Mouse (Mus musculus) erythroid progenitor cell, adult 5-6 weeks (primary cell): ENCODE measurements around the gene Tead1. TPM values are rescaled to one million over a fixed set of nuclear protein-coding genes. Genes with fewer than 3 reads are reported as not detected.

Source experiments
- ATAC-seq: replicated peaks from 2 replicates; pipeline ENCODE4 v1.8.0; 2016; ENCODE audit warnings: moderate number of reproducible peaks, mild to moderate bottlenecking, moderate TSS enrichment, inconsistent platforms; ENCODE audit not compliant: poor library complexity, low FRiP score, severe bottlenecking
- total RNA-seq, 2 experiments: library from RNA; stranded (forward) in 1 of 2; stranded (reverse) in 1 of 2; fragments of 150-400 nt in 1 of 2; fragments of 186-747, 209-891 nt in 1 of 2; gene quantifications; 2 replicates each; pipeline versions ENCODE4 v1.2.3 to v1.2.4; 2015 to 2017; ENCODE audit warnings: low replicate concordance in 2 of 2

Tead1 gene
- total RNA-seq, 2 experiments from 2014 or later, result not detected

DNA sequence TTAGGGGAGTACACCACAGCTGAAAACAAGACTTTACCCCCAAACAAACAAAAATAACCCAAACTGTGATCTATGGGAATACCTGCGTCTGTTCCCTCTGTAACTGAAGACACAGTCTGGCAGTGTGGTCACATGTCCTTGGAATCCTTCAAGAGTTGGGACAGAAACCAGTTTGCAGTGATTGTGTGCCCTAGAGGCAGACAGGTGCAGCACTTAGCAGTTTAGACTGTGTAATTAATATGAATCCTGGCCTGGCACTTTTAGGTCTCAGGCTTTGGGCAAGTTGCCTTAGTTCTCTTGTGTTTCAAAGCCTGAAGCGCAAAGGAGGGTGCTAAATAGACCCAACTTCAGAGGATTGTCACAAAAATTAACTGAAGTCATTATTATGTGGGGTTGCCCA lies 83.8 kb downstream of the Tead1 start:
- no peak for ATAC-seq

- no peak for ATAC-seq
Observed at GRCm38 (mm10) chr7:112763513-112763912, 84.4 kb downstream of the Tead1 start.

DNA sequence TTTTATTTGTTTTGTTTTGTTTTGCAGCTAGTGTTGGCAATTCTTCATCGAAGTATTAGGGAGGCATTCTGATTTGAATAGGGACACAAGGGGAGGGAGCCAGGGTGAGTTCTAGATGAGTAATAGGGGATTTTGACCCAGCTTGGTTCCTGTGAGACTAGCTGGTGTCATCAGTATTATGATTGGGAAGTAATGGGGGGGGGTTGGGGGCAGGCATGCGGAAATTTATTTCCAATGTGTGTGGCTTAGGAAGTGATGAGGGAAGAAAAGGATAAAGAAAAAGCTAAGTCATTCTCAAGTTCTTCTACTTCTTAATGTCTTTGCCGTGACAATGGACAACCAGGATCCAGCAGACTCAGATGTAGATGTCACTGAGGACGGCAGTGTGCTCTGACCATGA lies 85.8 kb downstream of the Tead1 start:
- ATAC-seq, result no peak

DNA sequence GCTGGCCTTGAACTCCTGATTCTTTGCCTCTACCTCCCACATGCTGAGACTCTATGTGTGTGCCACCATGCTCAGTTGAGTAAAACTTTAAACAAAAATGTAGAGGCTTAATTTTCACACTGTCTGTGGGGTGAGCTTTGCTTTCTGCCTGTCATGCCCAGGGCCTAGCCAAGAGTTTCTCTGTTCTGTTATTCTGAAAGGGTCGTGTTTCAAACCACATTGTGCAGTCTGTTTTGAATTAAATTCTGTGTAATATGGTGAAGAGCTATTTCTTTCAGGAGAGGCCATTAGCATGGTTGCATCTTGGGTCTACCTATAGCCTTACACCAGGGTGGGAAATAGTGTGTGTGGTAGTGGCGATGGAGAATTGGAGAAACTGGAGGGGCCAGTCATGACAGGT lies 90.7 kb downstream of the Tead1 start:
- no peak for ATAC-seq

GRCm38 (mm10) chr7:112771461-112771860 lies 92.3 kb downstream of the Tead1 start:
- no peak for ATAC-seq

- ATAC-seq, result no peak
Observed at GRCm38 (mm10) chr7:112772777-112773176, 93.7 kb downstream of the Tead1 start.

GRCm38 (mm10) chr7:112773601-112774000 lies 94.5 kb downstream of the Tead1 start:
- ATAC-seq, result no peak

- ATAC-seq, result no peak
Observed at GRCm38 (mm10) chr7:112775816-112776215, 96.7 kb downstream of the Tead1 start.

DNA sequence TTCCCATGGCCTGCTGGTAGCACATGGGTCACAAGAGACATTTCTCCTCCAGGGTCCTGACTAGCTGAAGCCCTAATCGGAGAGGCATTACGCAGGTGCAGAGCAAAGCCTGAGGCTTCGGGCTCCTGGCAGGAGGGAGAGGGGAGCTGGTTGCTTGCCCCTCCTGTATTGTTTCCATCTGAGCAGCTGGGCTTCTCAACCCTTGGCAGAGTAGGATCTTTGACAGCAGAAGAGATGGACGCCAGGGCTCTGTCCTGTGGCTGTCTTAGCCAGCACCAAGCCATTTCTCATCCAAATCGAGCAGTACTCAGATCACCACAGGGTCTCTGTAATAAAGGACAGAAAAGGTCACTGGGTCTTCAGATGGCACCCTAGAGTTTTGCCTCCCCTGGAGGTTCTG lies 97.6 kb downstream of the Tead1 start:
- no peak for ATAC-seq

DNA sequence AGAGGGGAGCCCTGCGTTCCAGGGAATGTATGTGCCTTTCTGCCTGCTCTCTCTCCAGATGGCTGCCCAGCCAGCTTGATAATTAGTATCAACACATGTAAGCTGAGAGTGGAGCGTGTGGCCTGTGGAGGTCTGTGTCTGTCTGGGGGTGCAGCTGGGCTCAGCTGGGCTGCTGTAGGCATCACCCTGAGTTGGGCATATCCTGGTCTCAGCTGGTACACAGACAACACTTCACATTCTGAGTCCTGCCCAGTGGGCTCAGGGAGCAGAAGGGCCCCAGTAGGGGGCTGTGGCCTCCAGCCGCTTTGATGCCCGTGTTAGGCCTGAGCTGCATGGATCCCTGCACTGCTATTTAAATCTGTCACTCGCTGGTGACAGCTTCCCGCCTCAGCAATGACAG lies 100.5 kb downstream of the Tead1 start:
- ATAC-seq, result no peak

DNA sequence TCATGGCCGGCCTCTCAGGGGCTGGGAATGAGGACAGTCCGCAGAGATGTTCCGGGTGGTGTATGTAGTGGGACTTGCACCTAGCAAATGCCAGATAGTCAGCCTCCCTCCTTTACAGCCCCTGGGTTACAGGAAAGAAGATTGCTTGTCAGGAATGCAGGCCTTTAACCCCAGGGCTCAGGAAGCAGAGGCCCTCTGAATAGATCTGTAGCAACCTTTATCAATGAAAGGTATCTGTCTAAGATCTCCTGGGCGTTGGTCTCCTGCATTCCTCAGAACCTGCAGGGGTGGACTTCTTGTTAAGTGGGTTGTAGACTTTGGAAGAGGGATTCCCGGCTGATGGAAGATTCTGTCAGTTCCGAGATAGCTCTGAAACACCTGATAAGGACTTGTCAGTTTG lies 101.8 kb downstream of the Tead1 start:
- no peak for ATAC-seq

GRCm38 (mm10) chr7:112781987-112782386 lies 102.9 kb downstream of the Tead1 start:
- no peak for ATAC-seq

DNA sequence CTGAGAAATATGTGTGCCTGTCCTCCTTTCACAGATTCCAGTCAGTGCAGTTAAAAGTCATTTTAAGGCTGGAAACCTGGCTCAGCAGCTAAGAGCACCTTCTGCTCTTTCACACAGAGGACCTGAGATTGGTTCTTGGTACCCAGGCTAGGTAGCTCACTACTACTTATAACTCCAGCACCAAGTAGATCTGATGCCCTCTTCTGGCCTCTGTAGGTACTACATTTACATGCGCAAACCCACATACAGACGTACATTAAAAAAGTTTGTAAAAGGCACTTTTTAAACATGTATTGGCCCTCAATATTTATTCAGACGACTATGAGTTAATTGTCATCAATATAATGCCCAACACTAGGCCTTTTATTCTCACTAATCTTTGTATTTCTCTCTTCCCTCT lies 105.2 kb downstream of the Tead1 start:
- no peak for ATAC-seq

- no peak for ATAC-seq
Observed at GRCm38 (mm10) chr7:112785271-112785670, 106.2 kb downstream of the Tead1 start.

GRCm38 (mm10) chr7:112786556-112787225 lies 107.6 kb downstream of the Tead1 start:
- ATAC-seq, result no peak

DNA sequence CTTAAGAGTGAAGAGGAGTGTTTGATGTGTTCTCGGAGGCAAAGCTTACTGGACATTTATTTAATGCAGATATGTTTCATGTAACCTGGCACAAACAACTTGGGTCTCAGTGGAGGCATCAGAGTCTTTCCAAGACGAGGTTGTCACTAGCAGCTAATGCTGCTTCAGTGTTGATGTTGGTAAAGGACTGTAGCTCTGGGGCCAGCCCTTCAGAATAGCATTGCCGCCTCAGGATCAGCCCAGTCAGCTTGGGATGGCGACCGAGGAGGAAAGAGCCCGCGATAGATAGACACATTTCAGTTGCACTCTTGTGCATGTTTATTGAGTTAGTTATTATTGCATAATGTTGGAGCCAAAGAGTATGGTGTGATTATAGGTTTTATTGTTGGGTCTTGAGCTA lies 108.2 kb downstream of the Tead1 start:
- ATAC-seq, result no peak

GRCm38 (mm10) chr7:112788321-112788751 lies 109.2 kb downstream of the Tead1 start:
- no peak for ATAC-seq

GRCm38 (mm10) chr7:112789693-112790092 lies 110.6 kb downstream of the Tead1 start:
- no peak for ATAC-seq

GRCm38 (mm10) chr7:112790334-112790733 lies 111.2 kb downstream of the Tead1 start:
- ATAC-seq, result no peak

GRCm38 (mm10) chr7:112792679-112793078 lies 113.6 kb downstream of the Tead1 start:
- ATAC-seq, result no peak

DNA sequence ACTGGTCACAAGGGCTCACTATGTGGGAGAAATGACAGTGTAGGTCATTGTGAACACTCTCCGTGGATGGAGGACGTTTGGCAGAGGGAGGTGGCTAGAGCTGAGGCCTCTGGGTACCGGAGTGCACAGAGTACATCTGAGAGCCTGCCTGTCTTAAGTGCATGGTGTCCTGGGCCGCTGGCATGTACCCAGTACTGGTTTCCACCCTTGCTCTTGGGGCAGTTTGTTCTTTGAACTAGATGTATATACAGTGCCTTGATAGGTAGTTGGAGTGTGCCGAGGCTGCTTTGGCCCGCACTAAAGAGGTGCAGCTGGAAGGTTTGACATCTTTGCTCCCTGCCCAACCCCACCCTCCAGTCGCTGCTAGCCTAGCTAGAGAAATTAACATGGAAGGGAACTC lies 114.8 kb downstream of the Tead1 start:
- no peak for ATAC-seq

GRCm38 (mm10) chr7:112794481-112794880 lies 115.4 kb downstream of the Tead1 start:
- ATAC-seq, result no peak
